Mouse (Mus musculus) layer of hippocampus, postnatal 14 days (tissue): ENCODE measurements around the gene Sorcs2. TPM values are rescaled to one million over a fixed set of nuclear protein-coding genes. Genes with fewer than 3 reads are reported as not detected.

Source experiments
- DNase-seq, 2 experiments: peaks; one replicate each; pipeline ENCODE4 v3.0.0; 2021 to 2022; ENCODE audit warnings: low spot score in 2 of 2, mixed read lengths in 1 of 2
- long read RNA-seq, 2 experiments: library from polyadenylated mRNA; stranded (forward); transcript quantifications; one replicate each; pipeline ENCODE4 v2.0.0; 2021
- total RNA-seq, 2 experiments: library from RNA; stranded (reverse); gene quantifications; 2 replicates each; pipeline ENCODE4 v1.2.3; 2021

Sorcs2 gene
- total RNA-seq: 10 to 100 TPM; 54.7 to 58.8 TPM
- long read RNA-seq, experiment 1, full-length matches to known transcripts: 5 of 32 reads
- long read RNA-seq, experiment 1, partial matches to known transcripts: 7 of 32 reads
- long read RNA-seq, experiment 1, other reads (novel, unspliced or antisense): 20 of 32 reads
- long read RNA-seq, experiment 2, full-length matches to known transcripts: 9 of 36 reads
- long read RNA-seq, experiment 2, partial matches to known transcripts: 24 of 36 reads
- long read RNA-seq, experiment 2, other reads (novel, unspliced or antisense): 3 of 36 reads

DNA sequence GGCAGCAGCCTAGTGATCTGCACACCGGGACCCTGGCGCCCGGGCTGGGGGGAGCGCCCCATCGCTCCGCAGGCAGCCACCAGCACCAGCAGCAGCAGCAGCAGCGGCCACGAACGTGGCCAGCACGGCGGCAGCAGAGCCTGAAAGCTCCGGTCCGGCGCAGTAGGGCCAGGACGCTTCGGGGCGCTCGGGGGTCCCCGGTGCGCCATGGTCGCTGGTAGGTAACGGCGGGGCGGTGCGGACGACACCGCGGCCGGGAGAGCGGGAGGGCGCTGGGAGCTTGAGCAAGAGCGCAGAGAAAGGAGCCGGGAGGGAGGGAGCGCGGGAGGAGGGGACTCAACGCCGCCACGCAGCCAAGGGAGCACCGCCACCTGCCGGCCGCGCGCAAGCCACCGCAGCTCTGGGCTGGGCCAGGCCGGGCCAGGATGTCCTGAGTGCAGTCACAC is at the start of gene Sorcs2:
Sorcs2 (minus strand) TSS at position 303 of the 446 bp plus-strand sequence.
- peak; percentile 84 to 86 for DNase-seq

DNA sequence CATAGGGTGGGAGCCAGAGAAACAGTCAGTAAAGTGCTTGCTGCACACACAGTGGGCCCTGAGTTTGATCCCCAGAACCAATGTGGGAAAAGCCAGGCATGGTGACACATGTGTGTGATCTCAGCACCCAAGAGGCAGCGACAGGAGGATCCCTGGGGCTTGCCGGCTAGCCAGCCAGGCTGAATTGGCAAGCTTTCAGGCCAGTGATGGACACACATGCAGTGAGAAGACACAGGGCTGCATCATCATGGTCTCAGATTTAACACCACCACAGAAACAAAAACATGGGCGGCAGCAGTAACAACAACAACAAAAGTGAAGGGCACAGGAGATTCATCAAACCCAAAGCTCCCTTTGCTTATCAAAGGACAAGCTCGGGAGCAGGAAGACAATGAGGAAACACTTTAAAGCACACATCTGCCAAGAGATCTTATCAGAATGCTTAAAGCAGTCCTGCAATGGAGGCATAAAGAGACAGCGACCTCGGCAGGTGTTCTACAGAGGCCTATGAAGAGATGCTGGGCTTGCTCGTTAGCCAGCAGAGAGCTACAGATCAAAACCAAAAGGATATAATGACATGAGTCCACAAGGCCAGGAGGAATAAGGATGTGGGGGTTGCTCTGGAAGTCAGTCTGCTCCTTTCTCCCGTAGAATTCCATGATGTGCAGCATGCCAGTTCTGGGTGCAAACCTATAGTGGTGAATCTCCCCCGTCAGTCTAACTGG is 48.4 kb upstream of the Sorcs2 start:
- no peak for DNase-seq

DNA sequence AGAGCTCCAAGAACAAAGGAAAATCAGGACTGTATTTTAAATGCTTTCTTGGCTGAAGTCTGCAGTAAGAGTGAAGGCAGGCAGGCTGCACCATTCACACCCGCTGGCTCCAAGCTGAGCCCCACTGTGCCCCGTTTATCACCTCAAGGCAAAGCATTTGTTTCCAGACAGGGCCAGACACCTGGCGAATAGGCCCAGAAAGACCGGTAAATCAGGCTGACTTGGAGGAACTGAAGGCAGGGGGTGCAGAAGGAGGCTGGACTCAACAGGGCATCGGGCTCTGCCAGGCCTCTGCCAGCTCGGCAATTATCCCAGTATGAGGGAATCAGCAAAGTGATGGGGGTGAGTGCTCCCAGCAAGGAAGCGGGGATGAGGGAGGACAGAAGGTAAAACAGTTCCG is 47.1 kb upstream of the Sorcs2 start:
- no peak for DNase-seq

DNA sequence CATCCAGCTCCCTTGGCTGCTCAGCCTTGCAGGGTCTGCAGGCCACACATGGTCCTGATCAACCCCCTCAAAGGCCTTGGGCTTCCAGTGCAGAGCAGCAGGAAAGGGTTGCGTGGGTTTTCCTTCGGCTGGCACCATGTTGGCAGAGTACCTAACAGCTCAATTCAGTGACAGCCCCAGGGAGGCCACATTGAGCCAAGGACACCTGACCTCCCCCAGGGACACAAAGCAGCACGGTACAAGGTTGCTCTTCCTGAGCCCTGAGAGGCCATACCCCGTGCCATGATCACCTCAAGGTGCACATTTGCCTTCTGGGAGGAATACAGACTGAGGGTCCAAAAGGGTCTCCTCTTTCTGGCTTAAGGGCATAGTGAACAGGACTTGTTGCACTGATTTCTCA is 46.7 kb upstream of the Sorcs2 start:
- no peak for DNase-seq

DNA sequence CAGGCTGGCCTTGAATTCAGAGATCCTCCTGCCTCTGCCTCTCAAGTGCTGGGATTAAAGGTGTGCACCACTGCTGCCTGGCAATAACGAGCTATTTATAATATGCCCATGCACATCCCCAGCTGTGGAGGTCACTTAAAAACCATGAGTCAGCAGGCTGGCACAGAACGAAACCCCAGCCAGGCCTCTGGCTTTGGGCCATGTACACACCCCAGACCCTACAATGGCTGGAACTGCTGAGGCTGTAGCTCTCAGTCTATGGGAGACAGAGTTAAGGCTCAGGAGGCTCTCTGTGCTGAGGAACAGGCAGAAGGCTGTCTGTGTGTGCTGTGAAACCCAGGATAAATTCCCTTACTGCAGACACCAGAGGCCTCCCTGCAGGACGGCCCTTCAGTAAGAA is 42.8 kb upstream of the Sorcs2 start:
- DNase-seq: no peak

DNA sequence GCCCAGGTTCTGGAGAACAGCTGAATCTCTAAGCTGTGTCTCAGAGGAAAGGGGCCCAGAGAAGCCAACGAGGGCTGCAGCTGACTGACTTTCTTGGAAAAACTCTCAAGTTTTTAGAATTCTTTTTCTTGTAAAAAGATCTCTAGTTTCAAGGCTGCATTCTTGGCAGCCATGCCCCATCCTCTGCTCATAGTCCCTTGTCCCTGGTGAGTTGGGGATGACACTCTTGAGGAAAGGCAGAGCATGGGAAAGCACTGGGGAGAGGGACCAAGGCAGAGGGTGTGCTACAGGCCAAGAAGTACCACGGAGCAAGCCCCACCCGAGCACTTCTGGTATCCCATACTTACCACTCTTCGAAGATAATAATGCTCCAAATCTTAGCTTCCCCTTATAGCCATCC is 38.9 kb upstream of the Sorcs2 start:
- DNase-seq: no peak

DNA sequence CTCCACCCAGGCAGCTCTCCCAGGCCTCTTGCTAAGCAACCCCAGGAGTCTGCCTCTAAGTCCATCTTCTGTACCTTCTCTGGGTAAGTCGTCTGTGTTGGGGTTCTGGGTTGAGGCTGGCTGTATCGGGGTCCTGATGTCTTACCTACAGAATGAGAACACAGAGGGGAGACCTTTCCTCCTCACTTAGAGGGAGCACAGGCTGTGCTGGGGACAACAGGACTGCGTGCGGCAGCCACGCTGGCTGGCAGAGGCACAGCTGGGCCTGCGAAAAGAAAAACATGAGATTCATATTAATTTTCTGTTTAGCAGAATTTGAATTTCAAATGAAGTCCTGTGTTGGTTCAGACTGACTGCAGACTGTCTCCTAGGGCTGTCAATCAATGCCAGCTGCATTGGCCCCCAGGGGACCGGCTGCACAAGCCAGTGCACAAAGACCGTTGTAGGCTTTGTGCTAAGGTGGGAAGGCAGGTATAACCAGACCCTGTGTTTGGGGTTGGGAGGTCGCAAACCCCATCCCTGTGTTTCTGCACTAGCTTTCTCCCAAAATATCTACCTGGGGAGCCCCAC is 36.5 kb upstream of the Sorcs2 start:
- no peak for DNase-seq

DNA sequence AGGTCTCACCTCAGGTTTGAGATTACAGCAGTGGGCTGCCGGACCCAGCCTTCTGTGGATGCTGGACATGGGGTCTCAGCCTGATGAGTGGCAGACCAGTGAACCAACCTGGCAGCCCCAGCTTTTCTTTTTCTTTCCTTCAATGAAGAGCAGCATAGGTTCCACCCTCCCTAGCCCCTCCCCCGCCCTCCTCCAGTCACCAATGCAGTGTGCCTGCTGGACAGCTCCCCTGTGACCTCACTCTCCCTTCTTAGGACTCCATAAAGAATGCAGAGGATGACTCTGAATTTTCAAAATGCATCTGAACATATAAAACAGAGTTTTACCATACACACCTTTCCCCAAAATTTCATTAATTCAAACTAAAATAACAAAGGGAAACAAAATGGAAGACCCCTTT is 33.8 kb upstream of the Sorcs2 start:
- no peak for DNase-seq

DNA sequence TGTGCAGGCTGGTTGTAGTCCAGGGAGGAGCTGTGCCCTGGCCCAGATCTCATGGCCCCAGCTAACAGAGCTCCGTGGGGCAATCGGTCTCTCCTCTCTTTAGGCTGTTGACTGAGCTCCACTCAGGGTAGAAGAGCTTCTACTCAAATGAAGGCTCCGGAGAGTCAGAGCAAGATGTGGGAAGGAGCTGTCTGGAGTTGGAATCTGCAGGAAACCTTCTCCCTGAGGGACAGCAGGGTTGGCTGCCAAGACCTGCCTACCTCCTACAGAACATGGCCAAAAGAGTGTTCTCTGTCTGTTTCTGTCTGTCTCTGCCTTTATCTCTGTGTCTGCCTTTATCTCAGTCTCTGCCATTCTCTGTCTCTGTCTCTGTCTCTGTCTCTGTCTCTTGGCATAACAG is 31.6 kb upstream of the Sorcs2 start:
- no peak for DNase-seq

DNA sequence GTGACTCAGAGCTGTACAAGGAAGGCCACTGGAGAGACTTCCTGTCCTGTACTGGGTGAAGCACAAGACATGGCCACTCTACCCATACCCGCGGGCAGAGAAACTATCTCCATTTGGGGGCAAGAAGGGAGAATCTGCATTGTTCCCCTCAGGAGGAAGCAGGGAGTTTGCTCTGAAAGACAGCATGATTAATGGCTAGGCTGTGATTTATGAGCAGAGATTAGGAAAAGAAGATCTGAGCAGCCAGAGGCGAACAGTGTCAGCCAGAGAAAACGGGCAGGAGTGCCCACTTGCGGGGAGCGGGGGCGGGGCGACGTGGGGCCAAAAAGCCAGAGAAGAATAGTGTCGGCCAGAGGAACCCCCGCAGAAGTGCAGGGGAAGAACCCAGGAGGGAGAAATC is 29.9 kb upstream of the Sorcs2 start:
- no peak for DNase-seq

DNA sequence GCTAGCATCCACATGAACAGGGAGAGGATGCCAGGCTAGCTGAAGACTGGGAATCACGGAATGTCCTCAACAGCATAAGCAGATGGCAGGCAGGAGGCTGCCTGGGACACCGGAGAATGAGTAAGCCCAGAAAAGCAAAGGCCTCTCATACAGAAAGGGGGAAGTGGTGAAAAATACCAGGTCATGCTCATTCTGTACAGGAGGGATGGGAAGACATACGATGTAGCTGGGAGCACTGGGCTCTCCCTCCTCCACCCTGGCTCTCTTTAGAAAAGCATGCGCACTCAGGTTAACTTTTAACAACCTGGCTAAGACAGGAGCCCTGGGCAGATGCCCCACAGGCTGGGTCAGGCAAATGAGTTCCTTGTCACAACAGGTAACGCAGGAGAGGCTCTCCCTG is 28.5 kb upstream of the Sorcs2 start:
- peak; percentile 55 to 70 for DNase-seq

DNA sequence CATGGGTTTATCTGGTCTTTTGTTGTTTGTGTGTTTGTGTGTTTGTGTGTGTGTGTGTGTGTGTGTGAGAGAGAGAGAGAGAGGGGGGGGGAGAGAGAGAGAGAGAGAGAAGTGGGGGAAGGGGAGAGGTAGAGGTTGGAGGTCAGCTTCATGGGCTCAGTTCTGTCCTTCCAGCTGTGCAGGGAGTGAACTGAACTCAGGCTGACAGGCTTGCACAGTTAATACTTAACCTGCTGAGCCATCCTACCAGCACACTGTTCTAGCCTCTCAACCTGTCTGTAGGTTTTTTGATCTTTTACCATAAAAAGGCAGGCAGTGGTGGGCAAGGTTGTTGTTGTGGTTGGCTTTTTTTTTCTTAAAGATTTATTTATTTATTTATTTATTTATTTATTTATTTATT is 26.7 kb upstream of the Sorcs2 start:
- no peak for DNase-seq

DNA sequence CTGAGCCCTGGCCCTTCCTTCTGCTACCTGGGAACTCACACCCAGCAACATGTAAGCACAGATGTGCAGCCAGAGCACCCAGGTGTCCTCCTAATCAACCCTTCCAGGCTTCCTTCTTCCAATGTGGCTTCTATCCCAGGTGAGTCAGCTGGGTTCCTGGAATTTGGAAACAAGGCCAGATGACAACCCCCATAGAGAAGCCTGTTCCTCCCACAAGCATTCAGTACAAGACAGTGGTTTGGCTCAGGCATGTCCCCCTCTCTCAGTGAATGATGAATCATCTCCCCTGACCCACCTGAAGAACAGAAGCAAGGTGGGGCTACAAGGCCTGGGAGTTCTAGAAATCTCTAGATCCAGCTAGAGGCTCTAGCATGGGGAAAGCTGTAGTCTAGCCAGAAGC is 24.8 kb upstream of the Sorcs2 start:
- DNase-seq: no peak

DNA sequence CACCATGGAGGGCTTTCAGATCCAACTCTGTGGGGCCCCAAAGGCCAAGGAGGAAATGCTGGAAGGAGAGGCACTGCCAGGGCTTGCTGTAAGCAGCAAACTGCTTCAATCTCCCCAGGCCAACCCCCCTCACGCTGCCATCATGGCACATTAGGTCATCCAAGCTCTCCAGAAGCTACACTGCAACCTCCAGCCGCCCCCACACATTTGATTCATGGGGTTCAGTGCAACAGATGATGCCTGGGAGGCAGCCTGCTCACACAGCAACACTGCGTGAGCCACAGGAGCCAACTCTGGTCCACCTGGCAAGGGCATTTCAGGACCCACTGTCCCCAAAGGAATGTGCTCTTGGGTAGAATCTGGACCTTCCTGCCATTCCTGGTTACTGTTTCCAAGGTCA is 21.9 kb upstream of the Sorcs2 start:
- no peak for DNase-seq

DNA sequence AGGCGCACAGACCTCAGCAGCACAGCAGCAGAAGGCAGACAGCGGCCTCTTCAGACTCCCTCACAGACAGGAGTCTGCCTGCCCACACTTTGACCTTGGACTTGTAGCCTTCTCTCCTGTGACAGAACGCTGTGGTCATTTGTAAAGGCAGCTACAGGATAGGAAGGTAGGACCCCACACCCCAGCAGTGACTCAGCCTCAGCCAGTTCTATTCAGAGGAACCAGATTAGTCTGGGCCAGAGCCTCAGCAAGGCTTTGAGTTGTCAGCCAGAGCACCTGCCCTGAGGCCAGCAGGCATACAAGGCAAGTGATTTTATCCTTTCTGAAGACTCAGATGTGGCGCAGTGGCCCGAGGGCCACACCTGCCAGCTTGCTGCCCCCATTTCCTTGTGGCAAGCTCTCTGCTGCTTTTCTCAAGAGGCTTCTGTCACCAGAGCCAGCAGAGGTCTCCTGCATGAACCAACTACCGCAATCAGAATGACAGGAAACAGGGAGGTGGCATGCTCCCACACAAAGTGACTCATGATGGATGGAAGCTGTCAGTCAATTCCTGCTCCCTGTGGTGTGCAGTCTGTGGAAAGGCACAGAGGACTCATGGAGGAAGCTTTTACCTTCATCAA is 16.9 kb upstream of the Sorcs2 start:
- peak; percentile 41 to 46 for DNase-seq

DNA sequence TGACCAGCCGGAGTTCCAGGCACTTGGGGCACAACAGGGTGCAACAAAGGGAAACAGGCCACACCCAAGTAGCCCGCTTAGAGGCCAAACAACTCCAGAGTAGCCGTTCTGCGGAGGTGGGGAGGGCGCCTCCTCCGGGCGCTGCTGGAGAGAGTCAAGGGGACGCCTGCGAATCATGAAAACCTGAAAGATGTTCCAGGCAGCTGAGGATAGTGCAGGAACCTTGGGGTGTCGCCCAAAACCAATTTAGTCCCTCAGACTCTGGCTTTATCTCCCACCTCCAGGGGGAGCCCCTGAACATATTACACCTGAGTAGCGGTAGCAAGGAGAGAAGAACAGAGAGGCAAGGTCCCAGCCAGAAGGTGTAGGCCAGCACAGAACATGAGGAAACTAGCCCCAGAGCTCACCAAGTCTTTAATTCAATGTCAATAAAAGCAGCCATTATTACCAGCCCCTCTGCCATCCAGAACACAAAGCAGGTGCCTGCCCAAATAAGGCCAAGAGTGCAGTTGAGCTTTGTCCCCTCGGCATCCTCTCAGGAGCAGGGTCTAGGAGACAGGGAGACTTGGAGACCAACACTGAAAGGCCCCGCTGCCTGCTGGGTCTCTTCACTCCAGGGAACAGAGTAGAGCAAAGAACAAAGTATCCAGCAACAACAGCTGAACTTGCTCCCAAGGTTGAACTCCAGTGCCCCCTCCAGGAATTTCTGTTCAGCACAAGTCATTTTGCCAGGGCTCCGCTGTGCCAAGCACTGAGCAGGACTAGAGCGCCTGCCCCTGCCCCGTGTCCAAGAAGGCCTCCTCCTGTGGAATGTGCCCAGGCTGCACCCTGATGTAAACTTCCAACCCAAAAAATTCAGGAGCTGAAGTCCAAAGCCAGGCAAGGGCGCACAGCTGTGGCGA is 775 bp upstream of the Sorcs2 start:
- peak in 1 of 2 experiments; percentile 62 for DNase-seq

DNA sequence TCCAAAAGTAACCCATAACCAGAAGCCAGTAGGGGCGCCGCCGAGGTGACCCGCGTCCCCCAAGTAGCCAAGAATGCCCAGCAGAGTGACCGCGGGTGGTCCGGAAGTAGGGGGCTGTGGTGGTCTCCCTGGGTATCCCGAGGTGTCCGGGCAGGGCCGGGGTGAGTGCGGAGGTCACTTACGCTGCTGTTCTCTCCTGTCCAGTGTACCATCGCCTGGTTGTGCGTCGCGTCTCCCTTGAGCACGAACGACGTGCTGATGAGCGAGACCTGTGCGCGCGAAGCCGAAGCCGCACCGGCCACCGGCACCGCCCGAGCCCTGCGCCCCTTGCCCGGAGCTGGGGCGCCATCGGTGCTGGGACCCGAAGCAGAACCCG is 567 bp downstream of the Sorcs2 start:
- peak in 1 of 2 experiments; percentile 19 for DNase-seq

DNA sequence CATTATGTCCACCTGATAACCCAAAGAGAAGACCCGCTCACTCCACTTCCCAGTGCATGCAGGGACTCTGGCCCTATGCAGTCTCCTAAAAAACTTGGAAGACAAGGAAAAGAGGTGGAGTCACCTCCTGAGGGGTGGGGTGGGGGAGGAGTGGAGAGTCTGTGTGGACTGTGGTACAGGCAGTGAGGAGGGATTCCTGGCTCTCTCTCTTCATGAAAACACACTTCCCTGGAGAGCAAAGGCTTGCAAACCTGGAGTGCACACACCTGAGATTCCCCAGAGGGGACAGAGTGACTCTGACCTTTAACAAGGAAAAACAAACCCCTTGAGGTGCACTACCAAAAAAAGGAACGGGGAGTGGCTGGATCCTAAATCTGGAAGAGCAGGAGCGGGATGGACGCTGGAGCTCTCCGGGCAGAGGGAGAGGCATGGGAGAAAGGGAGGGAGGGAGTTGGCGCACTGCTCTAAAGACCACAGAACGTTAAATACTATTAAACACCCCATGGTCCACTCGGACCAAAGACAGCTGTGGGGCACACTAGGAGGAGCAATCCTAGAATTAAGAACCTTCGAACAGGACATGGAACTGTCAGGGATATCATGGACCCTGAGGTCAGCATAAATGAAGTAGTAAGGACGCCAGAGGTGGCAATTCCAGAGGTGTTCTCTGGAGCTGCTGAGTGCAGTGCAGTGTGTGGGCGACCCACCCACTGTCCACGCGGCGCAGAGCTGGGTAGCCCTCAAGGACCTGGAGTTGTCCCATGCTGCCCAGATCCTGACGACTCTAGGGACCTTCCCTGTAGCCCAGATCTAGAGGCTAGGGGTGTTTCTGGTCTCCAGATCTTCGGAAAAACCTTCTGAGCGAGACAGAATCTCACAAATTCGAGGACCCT is 1.2 kb downstream of the Sorcs2 start:
- no peak for DNase-seq

DNA sequence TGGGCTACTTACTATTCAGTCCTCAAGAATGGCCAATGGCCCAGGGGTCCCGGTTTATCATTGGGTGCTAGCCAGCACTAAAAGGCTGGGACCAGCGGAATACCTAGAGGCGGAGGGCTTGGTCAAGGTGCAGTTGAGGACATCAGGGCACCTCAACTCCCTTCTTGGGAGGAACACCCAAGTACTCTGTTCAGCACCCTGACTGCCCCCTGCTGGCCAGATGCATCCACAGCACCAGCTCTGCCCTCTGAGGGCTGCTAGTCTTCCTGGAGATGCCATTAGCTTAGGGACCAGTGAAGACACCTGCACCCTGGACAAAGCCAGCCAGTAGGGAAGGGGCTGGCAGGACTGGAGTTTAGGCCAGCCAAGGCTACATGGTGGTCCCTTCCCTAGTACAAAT is 1.9 kb downstream of the Sorcs2 start:
- peak; percentile 84 to 89 for DNase-seq
